Mouse (Mus musculus) cerebellum, adult 2 months (tissue): ENCODE results near the gene Col4a3. TPM values are rescaled to one million over a fixed set of nuclear protein-coding genes. Genes with fewer than 3 reads are reported as not detected.

Experiments
- DNase-seq, 2 experiments: peaks; one replicate each; pipeline ENCODE4 v3.0.0; 2021
- H3K27ac ChIP-seq: fragments of 200-500 bp; 2 replicates; pipeline ENCODE4 v1.5.1; 2012; ENCODE audit warnings: low read length, control low read depth, inconsistent platforms; ENCODE audit not compliant: insufficient read depth
- H3K27me3 ChIP-seq: fragments of 200-500 bp; 2 replicates; pipeline ENCODE4 v1.6.1; 2012; ENCODE audit warnings: inconsistent platforms, mild to moderate bottlenecking, low read length, moderate library complexity; ENCODE audit not compliant: control insufficient read depth, insufficient read depth
- H3K4me1 ChIP-seq: fragments of 200-500 bp; 2 replicates; pipeline ENCODE4 v1.6.1; 2011; ENCODE audit warnings: low read length; ENCODE audit not compliant: control insufficient read depth, insufficient read depth
- H3K4me3 ChIP-seq: fragments of 200-500 bp; replicated peaks from 2 replicates; pipeline ENCODE3; 2011; ENCODE audit warnings: mild to moderate bottlenecking, low read depth, low read length, control low read depth; ENCODE audit not compliant: insufficient read depth
- CTCF ChIP-seq: fragments of 200-500 bp; IDR thresholded peaks from 2 replicates; pipeline ENCODE4 v1.5.1; 2011; ENCODE audit warnings: low read depth, mild to moderate bottlenecking, control low read depth, low read length, moderate library complexity, borderline replicate concordance; ENCODE audit not compliant: insufficient read depth
- POLR2A ChIP-seq: fragments of 200-500 bp; IDR thresholded peaks from 2 replicates; pipeline ENCODE4 v1.6.1; 2011; ENCODE audit warnings: low read length, control low read depth, borderline replicate concordance; ENCODE audit not compliant: insufficient read depth
- WGBS: fragments of 180-500 bp; shearing (Covaris S2); methylation state at CpG from one replicate; pipeline ENCODE4 v1.1.7; 2018; 5-methylcytosine and 5-hydroxymethylcytosine counted together
- polyA plus RNA-seq: library from polyadenylated mRNA; depleted of rRNA; stranded (reverse); fragments of >200 nt; gene quantifications from 2 replicates; pipeline ENCODE4 v1.2.3, GENCODE M21; 2012

Col4a3 gene
- polyA plus RNA-seq, 1 experiment = 0.54 TPM

GRCm38 (mm10) chr1:82618001-82618400, 31.3 kb downstream of the Col4a3 start:
- TF ChIP-seq CTCF (no peak), POLR2A (no peak)
- no peak for DNase-seq
- Histone ChIP-seq H3K4me3 (no peak overlapping the region), H3K27ac (no peak overlapping the region), H3K27me3 (no peaks in the 10 kb centered on the region), H3K4me1 (no peaks in the 10 kb centered on the region)
- 77% methylated on average over 5 of the region's 5 CpGs for WGBS

GRCm38 (mm10) chr1:82618592-82618991, 31.9 kb downstream of the Col4a3 start:
- TF ChIP-seq POLR2A = no peak
- TF ChIP-seq CTCF = no peak
- no peak overlapping the region for H3K27ac ChIP-seq
- H3K27me3 ChIP-seq = no peaks in the 10 kb centered on the region
- H3K4me1 ChIP-seq = no peaks in the 10 kb centered on the region
- DNase-seq = no peak
- no peak overlapping the region for H3K4me3 ChIP-seq
- WGBS = 89% methylated on average over 5 of the region's 5 CpGs

GRCm38 (mm10) chr1:82619981-82620380, 33.3 kb downstream of the Col4a3 start:
- Histone ChIP-seq H3K27me3 (no peaks in the 10 kb centered on the region), H3K4me3 (no peak overlapping the region), H3K27ac (no peak overlapping the region), H3K4me1 (no peaks in the 10 kb centered on the region)
- no peak for TF ChIP-seq POLR2A
- TF ChIP-seq CTCF = no peak
- 93% methylated on average over 5 of the region's 5 CpGs for WGBS
- no peak for DNase-seq

GRCm38 (mm10) chr1:82624934-82625333, 38.2 kb downstream of the Col4a3 start:
- WGBS = 77% methylated on average over 6 of the region's 6 CpGs
- H3K4me1 ChIP-seq = no peaks in the 10 kb centered on the region
- no peak overlapping the region for H3K27ac ChIP-seq
- DNase-seq = no peak
- no peak for TF ChIP-seq POLR2A
- TF ChIP-seq CTCF = no peak
- no peaks in the 10 kb centered on the region for H3K27me3 ChIP-seq
- no peak overlapping the region for H3K4me3 ChIP-seq

- Histone ChIP-seq H3K27me3 (no peaks in the 10 kb centered on the region), H3K4me3 (no peak overlapping the region), H3K27ac (no peak overlapping the region), H3K4me1 (no peaks in the 10 kb centered on the region)
- TF ChIP-seq POLR2A (no peak), CTCF (no peak)
- DNase-seq = no peak
- WGBS = 75% methylated on average over 2 of the region's 2 CpGs
Observed at GRCm38 (mm10) chr1:82625474-82625873, 38.8 kb downstream of the Col4a3 start.

DNA sequence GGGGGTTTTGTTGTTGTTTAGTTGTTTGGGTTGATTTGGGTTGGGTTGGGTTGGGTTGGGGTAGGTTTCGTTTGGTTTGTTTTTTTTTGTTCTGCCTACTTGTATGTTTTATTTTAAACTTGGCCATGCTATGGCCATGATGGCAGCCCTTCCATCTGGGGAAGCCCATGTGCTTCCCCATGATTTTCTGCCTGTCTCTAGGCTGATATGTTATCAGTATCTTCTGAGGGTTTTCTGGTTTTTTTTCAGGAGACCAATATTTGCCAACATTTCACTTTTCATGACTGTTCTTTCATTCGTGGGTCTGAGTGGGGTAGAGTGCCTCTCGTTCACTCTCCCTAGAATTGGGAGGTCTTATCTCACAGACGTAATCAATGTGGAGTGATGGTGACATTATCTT, 40.9 kb downstream of the Col4a3 start:
- TF ChIP-seq POLR2A = no peak
- TF ChIP-seq CTCF = no peak
- DNase-seq = no peak
- Histone ChIP-seq H3K27ac (no peak overlapping the region), H3K27me3 (no peaks in the 10 kb centered on the region), H3K4me1 (no peaks in the 10 kb centered on the region), H3K4me3 (no peak overlapping the region)
- WGBS = 85% methylated on average over 4 of the region's 4 CpGs

DNA sequence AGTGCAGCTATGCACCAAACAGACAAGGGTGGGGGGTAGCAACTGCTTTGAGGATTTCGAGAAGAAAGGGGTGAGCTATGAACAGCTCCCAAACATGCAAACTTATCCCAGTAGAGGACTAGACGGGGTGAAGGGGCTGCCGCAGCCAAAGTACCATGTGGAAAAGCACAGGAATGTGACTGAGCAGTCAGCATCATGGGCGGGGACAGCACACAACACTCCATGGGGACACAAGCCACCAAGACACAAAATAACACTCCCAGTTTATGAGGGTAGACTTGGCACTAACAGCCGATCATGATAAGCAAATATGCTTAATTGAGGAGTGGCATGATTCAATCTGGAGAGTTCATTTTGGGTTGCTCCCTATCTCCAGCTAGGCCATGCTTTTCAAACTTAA, 42.8 kb downstream of the Col4a3 start:
- Histone ChIP-seq H3K27ac (no peak overlapping the region), H3K4me1 (no peaks in the 10 kb centered on the region), H3K4me3 (no peak overlapping the region), H3K27me3 (no peaks in the 10 kb centered on the region)
- WGBS = 67% methylated on average over 5 of the region's 5 CpGs
- DNase-seq = no peak
- TF ChIP-seq CTCF (no peak), POLR2A (no peak)

DNA sequence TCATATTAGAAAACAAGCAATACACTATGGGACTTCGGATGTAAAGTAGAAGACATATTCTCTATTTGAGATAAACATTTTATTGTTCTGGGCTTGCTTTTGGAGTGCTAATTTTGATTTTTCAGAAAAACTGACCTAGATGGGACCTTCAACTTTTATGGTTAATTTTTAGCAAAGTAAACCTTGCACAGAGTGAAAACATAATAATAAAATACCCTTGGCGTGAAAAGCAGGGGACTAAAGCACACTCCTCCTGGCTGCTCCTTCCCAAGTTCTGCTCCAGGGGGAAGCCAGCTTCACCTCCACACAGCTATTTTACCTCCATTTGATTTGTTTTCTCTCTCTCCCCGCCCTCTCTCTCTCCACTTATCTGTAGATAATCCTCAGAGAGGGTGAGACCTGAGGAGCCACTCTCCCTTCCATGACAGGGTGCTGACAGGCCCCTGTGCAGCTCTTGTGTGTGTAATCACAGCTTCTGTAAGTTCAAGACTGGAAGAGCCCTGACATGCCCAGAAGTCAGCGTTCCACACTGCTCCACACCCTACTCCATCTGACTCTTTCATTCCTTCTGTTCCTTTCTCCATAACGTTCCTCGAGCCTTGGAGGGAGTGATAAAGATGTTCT, 44.6 kb downstream of the Col4a3 start:
- no peak for TF ChIP-seq CTCF
- no peak for TF ChIP-seq POLR2A
- WGBS = 83% methylated on average over 6 of the region's 6 CpGs
- Histone ChIP-seq H3K4me1 (0 out of 2 replicates have a peak, but pooled peaks cover 3% of the 10 kb centered on the region), H3K27me3 (no peaks in the 10 kb centered on the region), H3K27ac (no peak overlapping the region), H3K4me3 (no peak overlapping the region)
- DNase-seq = no peak
